Mouse (Mus musculus) spleen, adult 2 months (tissue): ENCODE measurements around the gene Maml1. TPM values are rescaled to one million over a fixed set of nuclear protein-coding genes. Genes with fewer than 3 reads are reported as not detected.

Source experiments
- DNase-seq, 2 experiments: peaks; one replicate each; pipeline versions ENCODE4 v3.0.0 to v3.0.0-alpha.2; 2012 to 2021; ENCODE audit warnings: low spot score in 2 of 2, low read depth in 1 of 2
- H3K27ac ChIP-seq: fragments of 200-500 bp; 2 replicates; pipeline ENCODE4 v1.5.1; 2012; ENCODE audit warnings: low read length, inconsistent platforms; ENCODE audit not compliant: insufficient read depth
- H3K27me3 ChIP-seq: fragments of 200-500 bp; 2 replicates; pipeline ENCODE4 v1.6.1; 2012; ENCODE audit warnings: mild to moderate bottlenecking, moderate library complexity, low read length, inconsistent platforms; ENCODE audit not compliant: control insufficient read depth, insufficient read depth
- H3K36me3 ChIP-seq: fragments of 200-500 bp; 2 replicates; pipeline ENCODE4 v1.6.1; 2012; ENCODE audit warnings: mild to moderate bottlenecking, low read length, inconsistent platforms; ENCODE audit not compliant: control insufficient read depth, insufficient read depth
- H3K4me1 ChIP-seq: fragments of 200-500 bp; 2 replicates; pipeline ENCODE4 v1.6.1; 2011; ENCODE audit warnings: inconsistent platforms; ENCODE audit not compliant: control insufficient read depth, insufficient read depth, insufficient read length
- H3K4me3 ChIP-seq: fragments of 200-500 bp; 2 replicates; pipeline ENCODE4 v1.5.1; 2011; ENCODE audit warnings: mild to moderate bottlenecking, inconsistent platforms; ENCODE audit not compliant: insufficient read depth, insufficient read length; ENCODE audit errors: extremely low read depth
- CTCF ChIP-seq: fragments of 200-500 bp; IDR thresholded peaks from 2 replicates; pipeline ENCODE4 v1.5.1; 2011; ENCODE audit warnings: mild to moderate bottlenecking, inconsistent platforms; ENCODE audit not compliant: insufficient read depth, insufficient read length, insufficient replicate concordance; ENCODE audit errors: extremely low read depth
- POLR2A ChIP-seq: fragments of 200-500 bp; IDR thresholded peaks from 2 replicates; pipeline ENCODE4 v1.6.1; 2011; ENCODE audit warnings: low read depth, low read length, inconsistent platforms
- WGBS: fragments of 180-500 bp; shearing (Covaris S2); methylation state at CpG from one replicate; pipeline ENCODE4 v1.1.7; 2018; 5-methylcytosine and 5-hydroxymethylcytosine counted together
- polyA plus RNA-seq: library from polyadenylated mRNA; depleted of rRNA; stranded (reverse); fragments of >200 nt; gene quantifications from 2 replicates; pipeline ENCODE4 v1.2.3, GENCODE M21; 2012

The Maml1 gene
- polyA plus RNA-seq, 1 experiment, result 15.0 TPM

DNA sequence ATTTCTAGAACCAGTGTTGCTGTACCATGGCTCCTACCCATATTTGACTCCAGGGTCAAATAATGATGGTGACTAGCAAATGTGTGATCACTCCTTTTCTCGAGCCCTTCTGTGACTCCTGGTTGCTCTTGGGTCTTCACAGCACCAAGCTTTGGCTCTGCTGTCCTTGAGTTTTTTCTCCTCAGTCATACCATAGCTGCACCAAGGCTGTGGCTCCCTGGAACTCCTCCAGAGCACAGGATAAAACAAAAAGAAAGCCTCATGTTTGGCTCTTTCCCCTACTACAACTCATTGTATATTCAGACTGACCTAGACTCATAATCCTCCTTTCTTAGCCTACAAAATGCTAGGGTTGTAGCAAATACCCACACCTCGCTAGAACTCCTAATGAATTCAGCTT lies 19.3 kb downstream of the Maml1 start:
- no peak for TF ChIP-seq POLR2A
- no peak for TF ChIP-seq CTCF
- no peak for DNase-seq
- no peaks in the 10 kb centered on the region; the same call in 1 of the 2 replicates for H3K36me3 ChIP-seq
- no peak overlapping the region for H3K27ac ChIP-seq
- H3K27me3 ChIP-seq, result no peaks in the 10 kb centered on the region
- no peak overlapping the region for H3K4me3 ChIP-seq
- H3K4me1 ChIP-seq, result peaks cover 13% of the 10 kb centered on the region
- 90% methylated on average over 2 of the region's 2 CpGs for WGBS

- 95% methylated on average over 1 of the region's 1 CpGs for WGBS
- DNase-seq, result no peak
- TF ChIP-seq POLR2A (no peak), CTCF (no peak)
- no peak overlapping the region for H3K27ac ChIP-seq
- no peaks in the 10 kb centered on the region for H3K27me3 ChIP-seq
- no peak overlapping the region for H3K4me3 ChIP-seq
- peaks cover 16% of the 10 kb centered on the region for H3K36me3 ChIP-seq
- H3K4me1 ChIP-seq, result peaks cover under 1% of the 10 kb centered on the region; the same call in 1 of the 2 replicates
Observed at GRCm38 (mm10) chr11:50269885-50270284, 22.2 kb downstream of the Maml1 start.

DNA sequence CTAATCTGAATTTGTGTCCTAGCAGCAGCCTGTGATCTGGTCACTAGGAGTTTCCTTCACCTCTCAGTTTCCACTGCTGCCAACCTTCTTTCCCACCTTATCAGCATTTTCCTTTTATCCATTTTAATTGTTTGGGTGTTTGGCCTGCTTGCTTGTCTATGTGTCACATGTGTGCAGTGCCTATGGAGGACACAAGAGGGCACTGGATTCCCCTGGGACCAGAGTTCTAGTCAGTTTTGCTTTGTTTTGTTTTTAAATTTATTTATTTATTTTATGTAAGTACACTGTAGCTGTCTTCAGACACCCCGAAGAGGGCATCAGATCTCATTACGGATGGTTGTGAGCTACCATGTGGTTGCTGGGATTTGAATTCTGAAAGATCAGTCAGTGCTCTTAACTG lies 22.9 kb downstream of the Maml1 start:
- WGBS, result 79% methylated on average over 2 of the region's 2 CpGs
- Histone ChIP-seq H3K27me3 (no peaks in the 10 kb centered on the region), H3K27ac (no peak overlapping the region), H3K36me3 (peaks cover 18% of the 10 kb centered on the region), H3K4me3 (no peak overlapping the region), H3K4me1 (no peaks in the 10 kb centered on the region)
- TF ChIP-seq POLR2A, result no peak
- TF ChIP-seq CTCF, result peak; percentile 18; the same call in 1 of the 2 replicates
- DNase-seq, result peak in 1 of 2 experiments; percentile 20

DNA sequence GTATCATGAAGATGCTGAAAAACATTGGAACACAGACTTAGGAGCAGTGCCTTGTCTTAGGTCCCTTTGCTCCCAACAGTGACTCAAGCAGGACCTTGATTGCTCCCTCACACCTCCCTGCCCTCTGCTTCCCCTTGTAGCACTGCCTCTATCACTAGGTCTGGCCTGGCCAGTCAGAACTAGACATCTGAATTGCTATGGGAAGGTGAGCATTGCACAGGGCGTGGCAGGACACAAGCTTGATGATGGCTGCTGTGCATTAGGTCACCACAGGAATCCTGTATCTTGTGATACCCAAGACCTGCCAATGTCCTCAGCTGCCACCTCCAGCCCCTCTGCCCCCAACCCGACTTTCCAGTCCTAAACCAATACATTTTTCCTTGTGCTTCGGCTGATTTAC lies 25.1 kb downstream of the Maml1 start:
- Histone ChIP-seq H3K4me1 (no peaks in the 10 kb centered on the region), H3K27me3 (no peaks in the 10 kb centered on the region), H3K4me3 (no peak overlapping the region), H3K36me3 (peaks cover 26% of the 10 kb centered on the region), H3K27ac (no peak overlapping the region)
- DNase-seq, result no peak
- TF ChIP-seq POLR2A, result no peak
- no peak for TF ChIP-seq CTCF
- WGBS, result 97% methylated on average over 3 of the region's 3 CpGs

GRCm38 (mm10) chr11:50265931-50266330 lies 26.2 kb downstream of the Maml1 start:
- DNase-seq, result no peak
- no peak overlapping the region for H3K4me3 ChIP-seq
- WGBS, result 84% methylated on average over 8 of the region's 8 CpGs
- H3K36me3 ChIP-seq, result peaks cover 34% of the 10 kb centered on the region
- no peak overlapping the region for H3K27ac ChIP-seq
- no peaks in the 10 kb centered on the region for H3K4me1 ChIP-seq
- no peaks in the 10 kb centered on the region for H3K27me3 ChIP-seq
- TF ChIP-seq CTCF (no peak), POLR2A (no peak)

GRCm38 (mm10) chr11:50263198-50263597 lies 28.9 kb downstream of the Maml1 start:
- TF ChIP-seq CTCF (no peak), POLR2A (no peak)
- 93% methylated on average over 3 of the region's 3 CpGs for WGBS
- H3K36me3 ChIP-seq, result peaks cover 45% of the 10 kb centered on the region
- H3K4me1 ChIP-seq, result no peaks in the 10 kb centered on the region
- no peak for DNase-seq
- no peaks in the 10 kb centered on the region for H3K27me3 ChIP-seq
- H3K27ac ChIP-seq, result no peak overlapping the region
- H3K4me3 ChIP-seq, result no peak overlapping the region

- Histone ChIP-seq H3K27ac (no peak overlapping the region), H3K27me3 (no peaks in the 10 kb centered on the region), H3K4me3 (no peak overlapping the region), H3K36me3 (peaks cover 55% of the 10 kb centered on the region), H3K4me1 (no peaks in the 10 kb centered on the region)
- WGBS, result 66% methylated on average over 4 of the region's 4 CpGs
- TF ChIP-seq POLR2A (no peak), CTCF (no peak; the same call in 1 of the 2 replicates)
- no peak for DNase-seq
Observed at GRCm38 (mm10) chr11:50262020-50262419, 30.1 kb downstream of the Maml1 start.
